Mouse (Mus musculus) cerebellum, postnatal 4 days (tissue): ENCODE data around the gene Fbxl20.
"Not testable (repeated sequence)": the region's sequence is repeated elsewhere in the genome, so short reads cannot be mapped to it uniquely, and the experiment has no call there.

Experiments
- DNase-seq, 2 experiments: peaks; one replicate each; pipeline ENCODE4 v3.0.0; 2022; ENCODE audit warnings: low spot score in 2 of 2, mixed read lengths in 1 of 2

The Fbxl20 gene

DNA sequence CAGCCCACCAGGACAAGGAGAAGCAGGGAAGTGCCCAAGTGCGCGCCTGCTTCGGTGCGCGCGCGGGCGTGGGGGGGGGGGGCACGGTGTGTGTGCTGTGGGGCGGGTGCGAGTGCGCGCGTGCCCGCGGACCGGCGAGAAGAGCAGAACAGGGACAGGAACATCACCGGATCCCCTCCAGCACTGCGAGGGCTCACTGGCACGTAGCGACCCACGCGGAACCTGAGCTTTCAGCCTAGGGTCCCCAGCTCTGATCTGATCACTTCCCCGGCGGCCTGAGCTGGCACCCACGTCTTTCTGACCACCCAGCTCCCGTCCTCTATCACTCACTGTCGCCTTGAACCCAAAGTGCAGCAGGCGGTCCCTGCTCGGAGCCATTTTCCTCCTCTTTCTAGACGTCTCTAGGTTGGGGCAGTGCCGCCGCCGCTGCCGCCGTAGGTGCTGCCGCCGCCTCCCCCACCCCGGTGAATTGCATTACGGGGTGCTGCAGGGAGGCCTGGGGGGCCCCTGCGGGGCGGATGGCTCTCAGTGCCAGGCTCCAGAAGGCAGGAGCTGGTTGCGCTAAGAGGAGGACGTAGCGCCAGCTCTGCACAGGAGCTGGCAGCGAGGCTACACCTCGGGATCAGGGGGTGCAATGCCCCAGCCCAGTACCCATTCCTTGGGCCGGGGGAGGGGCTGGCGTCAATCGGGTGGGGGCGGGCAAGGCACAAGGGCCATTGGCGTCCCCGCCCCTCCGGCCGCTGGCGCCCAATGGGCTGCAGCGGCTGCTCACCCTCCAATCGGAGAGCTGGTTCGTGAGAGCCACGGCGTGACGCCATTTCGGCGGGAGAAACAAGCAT, at the start of gene Fbxl20:
Gene Fbxl20, minus strand, starts transcription at position 618 of the 839 bp plus-strand sequence.
- DNase-seq, result peak; percentile 81 to 92

DNA sequence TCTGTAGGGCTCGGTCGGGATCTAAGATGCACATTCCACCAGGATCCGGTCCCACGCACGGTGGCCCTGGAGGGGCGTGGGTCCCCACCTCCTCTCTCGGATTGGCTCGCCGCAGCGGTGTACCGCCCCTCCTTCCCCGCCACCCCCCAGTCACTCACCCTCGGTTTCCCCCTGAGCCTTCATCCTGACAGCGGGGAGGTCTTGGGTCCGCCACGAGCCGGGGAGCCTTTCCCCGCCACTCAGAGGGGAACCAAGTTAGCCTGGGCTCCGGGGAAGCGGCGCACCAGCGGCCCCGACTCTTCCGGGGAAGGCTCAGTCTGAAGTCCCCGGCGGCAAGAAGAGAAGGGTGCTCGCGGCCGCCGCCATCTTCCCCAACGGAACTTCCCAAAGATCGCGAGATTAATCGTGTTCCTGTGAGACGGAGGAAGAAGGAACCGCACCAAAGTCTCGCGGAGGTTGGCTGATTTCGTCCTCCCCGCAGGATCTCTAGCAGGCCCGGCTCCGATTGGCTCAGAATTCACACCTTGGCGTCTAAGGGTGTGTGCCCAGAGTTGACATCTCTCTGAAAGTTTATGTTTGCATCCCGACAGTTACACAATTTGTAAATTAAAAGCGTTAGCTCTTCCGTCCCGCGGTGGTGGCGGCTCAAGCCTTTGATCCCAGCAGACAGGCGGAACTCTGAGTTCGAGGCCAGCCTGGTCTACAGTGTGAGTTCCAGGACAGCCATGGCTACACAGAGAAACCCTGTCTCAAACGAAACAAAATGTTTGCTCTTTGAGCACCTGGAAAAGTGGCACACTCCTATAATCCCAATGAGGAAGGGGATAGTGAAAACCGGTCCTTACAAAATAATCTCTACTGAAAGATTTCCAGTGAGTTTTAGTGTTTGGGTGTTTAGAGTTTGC, 43.0 kb upstream of the Fbxl20 start, which contains the start of gene Med1:
Gene Med1, minus strand, starts transcription at position 393 of the 905 bp plus-strand sequence.
- DNase-seq, result peak; percentile 68 to 85

DNA sequence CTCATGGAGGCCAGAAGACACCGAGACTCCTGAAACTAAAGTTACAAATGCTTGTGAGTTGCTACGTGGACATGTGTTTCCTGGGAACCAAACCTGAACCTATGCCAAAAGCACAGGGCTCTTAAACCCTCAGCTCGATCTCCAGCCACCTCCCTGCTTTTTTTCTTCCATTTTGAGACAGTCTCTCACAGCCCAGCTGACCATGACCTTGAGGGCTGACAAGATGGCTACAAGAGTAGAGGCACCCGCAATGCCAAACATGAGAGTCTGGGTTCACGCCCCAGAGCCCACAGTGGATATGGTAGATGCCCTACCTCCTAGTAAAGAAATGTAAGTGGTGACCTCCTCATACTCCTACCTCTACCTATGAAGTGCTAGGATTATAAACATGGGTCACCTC, 40.6 kb upstream of the Fbxl20 start:
- DNase-seq, result no peak

DNA sequence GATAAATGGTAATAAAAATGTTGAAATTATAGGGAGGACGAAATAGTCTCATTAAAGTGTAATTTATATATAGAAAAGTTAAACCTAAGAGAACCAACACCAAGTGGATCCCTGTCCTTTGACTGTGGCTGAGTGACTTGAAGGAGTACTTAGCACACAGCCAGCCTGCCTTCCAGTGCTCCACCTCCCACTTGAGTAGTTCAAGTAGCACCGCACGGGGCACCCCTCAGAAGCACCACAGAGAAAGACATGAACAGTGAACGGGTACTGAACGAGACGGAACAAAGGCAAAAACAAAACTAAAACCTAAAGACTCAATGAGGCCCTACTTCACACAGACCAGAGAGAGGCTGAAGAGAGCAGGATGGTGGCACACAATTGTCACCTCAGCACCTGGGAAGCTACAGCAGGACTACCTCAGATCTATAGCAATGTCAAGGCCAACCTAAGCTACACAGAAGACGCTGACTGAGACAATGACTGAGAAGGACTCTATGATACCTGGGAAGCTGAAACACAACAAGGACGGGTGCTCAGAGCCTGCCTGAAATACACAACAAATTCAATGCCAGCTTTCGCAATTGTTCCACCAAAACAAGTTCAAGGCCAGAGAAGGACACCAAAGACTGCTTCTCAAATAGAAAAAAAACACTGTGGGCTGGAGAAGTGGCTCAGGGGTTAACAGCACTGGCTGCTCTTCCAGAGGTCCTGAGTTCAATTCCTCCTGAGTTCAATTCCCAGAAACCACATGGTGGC, 37.6 kb upstream of the Fbxl20 start:
- no peak for DNase-seq

DNA sequence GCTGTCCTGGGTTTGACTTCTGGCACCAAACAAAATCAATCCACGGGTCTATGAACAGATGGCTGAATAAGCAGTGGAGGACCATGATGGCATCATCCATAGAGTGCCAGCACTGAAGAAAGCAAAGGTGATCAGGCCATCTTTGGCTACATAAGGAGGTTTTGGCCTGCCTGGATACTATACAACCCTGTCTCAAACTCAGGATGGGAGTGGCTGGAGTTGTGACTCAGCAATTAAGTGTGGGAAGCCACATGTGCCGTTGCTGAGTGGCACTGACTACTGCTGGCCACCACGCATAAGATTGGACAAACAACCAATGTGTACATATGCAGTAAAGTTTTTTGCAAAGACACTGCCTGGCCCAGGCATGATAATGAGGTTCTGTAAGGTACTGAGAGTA, 31.9 kb upstream of the Fbxl20 start:
- DNase-seq, result not testable (repeated sequence)

DNA sequence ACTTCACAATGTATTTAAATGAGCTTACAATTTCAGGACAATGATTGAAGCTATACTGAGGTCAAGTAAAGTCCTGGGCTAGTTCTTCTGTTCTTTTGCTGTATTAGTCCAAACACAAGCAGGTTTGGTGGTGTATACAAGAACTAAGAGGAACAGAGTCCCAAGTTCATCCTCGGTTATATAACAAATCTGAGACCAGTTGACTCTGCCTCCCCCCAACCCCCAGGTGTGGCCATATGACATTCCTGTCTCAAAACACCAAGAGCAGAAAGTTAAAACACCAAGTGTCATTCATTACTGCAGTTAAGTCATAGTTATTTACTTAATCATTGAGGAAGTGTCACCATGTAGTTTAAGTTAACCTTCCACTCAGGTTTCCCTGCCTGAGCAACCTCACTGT, 18.2 kb upstream of the Fbxl20 start:
- DNase-seq, result no peak

DNA sequence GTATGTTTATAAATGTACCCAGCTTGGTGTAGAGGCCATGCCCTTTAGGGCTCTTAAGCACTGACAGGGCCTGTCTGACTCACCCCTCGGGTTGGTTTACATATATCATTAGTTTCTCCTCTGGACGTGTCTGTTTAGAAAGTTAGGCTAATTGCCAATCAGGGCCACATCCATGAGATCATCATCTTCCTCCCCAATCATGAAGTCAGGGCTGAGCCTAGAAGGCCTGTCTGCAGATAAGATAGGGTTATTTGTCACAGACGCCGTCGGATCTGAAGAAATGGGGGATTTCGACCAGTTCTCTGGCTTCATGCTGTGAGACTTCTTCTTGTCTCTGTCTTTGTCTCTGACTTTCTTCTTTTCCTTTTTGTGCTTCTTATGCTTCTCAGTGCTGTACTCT, 4.9 kb upstream of the Fbxl20 start:
- DNase-seq, result no peak

DNA sequence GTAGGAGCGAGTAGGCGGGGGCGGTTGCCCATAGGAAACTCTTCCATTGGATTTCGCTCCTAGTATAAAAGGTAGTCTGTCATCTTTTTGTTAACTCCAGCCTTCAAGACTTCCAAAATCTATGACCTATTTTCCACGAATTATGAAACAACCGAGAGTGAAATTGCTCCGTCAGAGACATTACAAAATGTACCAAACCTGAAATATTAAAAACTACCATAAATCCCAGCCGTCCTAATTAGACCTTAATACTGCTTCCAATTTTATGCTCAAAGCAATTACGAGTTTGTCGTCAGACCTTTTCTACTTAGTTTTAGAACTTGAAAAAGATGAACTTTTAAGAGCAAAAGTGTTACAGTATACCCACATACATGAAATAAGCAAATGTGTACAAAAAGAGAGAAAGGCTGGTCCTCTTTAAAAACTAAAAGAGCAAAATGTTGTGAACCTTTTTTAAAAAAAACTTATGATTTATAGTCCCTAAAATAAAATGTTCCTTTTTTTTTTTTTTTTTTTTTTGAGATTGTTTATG, 488 bp upstream of the Fbxl20 start:
- DNase-seq, result no peak

DNA sequence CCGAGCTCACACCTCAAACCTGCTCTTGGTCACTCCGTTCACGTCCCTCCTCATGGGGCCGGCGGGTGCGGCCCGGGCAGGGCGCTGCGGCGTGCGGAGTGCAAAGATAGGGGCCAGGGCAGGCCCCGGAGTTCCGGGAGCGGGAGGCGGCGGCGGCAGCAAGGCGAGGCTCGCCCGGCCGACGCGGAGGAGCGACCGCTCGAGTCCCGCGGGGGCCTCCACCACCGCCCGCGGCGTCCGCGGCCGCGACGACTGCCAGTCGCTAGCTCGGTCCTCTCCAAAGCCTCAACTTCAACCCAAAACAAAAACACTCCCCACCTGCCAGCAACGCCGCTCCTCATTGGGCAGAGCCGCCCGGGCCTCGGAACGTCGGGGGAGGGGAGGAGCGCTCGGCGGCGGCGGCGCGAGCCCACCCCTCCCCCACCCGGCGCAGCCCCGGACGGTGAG, 876 bp downstream of the Fbxl20 start:
- DNase-seq, result peak; percentile 92 to 94

DNA sequence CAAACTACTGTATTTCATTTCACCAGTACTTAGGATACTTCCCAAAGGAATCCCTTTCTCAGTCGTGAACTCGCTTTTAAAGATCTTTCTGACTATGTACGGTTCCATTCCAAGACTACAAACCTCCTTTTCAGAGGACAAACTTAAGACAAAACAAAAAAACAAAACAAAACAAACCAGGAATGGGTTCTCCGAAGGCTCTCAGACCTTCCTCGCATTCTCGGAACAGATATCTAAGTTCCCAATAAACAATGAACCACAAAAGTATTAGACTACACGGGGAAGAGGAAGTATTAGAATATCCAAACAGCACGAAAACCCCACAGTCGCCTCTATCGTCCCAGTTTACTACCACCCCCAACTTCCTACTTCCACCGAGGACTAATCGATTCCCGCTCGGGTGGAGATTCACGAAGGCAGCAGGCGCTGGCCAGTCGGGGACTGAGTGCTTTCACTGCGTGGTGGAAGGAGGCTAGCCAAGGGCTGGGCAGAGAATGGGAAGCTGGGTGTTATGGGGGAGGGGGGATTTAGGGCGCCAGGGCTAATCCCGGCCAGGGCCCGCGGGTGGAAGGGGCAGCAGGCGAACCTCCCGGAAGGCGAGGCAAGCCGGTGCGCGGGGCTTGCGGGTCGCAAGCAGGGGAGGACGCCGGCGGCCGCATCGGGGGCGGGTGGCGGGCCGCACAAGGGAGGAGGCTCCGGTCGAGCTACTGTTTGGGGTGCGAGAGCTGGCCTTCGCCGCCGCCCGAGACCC, 1.5 kb downstream of the Fbxl20 start:
- DNase-seq, result no peak

DNA sequence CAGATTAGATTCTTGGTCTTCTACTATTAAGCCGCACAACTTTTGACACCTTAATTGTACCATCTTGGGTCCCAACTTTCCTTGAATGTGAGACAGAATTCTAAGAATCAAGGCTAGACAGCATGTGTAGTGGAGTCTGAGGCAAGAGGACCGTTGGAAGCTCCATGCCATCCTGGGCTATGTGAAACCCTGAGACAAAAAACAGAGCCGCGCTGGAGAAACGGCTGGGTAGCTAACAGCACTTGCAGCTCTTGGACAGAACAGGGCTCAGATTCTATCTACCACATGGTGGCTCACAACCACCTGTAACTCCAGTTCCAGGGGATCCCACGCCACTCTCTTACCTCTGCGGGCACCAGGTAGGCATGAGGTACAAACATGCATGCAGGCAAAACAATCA, 4.3 kb downstream of the Fbxl20 start:
- no peak for DNase-seq

DNA sequence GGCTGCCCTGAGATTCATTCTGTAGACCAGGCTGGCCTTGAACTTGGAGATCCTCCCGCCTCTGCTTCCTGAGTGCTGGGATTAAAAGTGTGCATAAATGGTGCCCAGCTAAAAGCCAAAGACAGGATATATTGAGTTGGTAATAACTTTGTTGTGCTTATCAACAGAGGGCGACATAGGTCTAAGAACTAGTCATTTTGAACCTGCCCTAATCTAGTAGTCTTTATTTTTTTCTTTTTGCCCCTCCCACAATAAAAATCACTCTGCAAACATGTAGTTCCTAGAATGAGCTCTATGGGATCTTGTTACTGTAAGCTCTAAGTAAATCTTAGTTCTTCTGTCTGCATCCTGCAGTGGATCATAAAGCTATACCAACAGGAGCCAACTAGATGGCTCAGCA, 7.7 kb downstream of the Fbxl20 start:
- DNase-seq, result no peak

DNA sequence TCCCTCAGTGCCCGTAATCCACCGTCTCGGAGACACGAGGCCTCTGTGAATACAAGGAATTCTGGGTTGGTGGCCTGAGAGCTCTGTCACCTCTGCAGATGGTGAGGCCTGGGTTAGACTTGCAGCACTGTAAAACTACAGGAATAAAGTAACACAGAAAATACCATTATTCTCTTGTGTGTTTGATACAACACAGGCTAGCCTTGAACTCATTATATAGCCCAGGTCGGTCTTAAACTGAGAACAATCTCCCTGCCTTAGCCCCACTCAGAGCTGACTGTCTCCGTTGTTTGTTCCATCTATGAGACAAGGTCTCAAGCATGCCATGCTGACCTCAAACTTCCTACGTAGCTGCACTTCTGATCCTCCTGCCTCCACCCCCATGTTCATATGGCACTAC, 11.3 kb downstream of the Fbxl20 start:
- no peak for DNase-seq

DNA sequence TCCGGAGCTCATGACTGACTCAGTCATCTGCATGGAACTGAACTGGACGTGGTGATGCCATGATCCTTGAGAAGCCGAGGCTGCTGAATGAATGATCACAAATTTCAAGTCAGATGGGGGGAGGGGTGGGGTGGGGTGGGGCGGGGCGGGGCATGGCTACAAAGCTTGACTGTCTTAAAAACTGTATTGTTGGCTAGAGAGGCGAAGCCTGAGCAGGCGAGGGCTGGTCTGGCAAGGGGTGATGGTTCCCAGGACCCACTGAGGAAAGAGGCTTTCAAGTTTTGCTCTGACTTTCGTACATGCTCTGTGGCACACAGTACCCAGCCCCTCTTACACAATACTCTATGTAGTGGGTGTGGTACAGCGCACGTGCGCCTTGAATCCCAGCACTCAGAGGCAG, 12.4 kb downstream of the Fbxl20 start:
- no peak for DNase-seq

DNA sequence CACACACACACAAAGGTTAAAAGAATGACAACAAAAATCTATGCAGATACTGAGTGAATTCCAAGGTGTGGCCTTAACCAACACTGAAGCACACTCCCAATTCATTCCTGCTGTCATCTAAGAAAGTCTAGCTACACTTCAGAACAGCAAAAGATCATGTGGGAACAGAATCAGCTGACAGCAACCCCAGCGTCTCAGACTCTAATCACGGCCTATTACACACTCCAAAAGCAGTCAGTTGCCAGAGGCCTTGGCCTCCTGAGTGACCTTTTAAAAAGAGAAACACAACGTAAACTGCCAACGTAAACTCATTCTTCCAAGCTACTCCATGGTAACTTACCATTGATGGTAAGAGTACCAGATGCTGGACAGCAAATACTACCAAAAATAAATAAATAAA, 15.3 kb downstream of the Fbxl20 start:
- no peak for DNase-seq

DNA sequence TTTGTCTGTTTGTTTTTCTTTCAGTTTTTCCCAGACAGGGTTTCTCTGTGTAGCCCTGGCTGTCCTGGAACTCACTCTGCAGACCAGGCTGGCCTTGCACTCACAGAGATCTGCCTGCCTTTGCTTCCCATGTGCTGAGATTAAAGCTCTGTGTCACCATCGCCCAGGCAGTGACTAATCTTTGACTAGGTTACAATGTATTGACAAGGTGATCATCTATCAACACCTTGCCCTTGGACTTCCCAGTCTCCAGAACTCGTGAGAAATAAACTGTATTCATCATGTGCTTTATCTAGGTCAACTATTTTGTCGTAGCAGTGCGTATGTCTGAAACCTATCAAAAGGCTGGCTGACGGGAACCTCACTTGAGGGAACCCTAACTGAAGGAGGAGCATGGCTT, 26.8 kb downstream of the Fbxl20 start:
- DNase-seq, result no peak

DNA sequence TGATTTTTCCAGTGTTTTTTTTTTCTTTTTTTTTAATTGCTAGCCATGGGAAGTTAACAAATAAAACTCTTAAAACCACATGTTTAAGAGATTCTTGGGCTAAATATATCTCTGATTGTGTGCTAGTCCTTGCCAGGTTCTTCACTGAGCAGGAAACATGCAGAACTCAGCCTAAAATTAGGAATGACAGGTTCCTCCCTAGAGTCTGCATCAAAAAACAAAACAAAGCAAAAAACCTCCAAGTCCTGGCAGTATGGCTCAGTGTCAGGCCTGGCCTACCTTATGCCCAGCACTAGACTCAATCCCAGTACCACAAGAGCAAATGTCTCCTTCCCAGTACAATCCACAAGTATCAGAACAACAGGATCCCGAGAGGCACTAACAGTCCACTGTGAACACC, 35.8 kb downstream of the Fbxl20 start:
- DNase-seq, result no peak

DNA sequence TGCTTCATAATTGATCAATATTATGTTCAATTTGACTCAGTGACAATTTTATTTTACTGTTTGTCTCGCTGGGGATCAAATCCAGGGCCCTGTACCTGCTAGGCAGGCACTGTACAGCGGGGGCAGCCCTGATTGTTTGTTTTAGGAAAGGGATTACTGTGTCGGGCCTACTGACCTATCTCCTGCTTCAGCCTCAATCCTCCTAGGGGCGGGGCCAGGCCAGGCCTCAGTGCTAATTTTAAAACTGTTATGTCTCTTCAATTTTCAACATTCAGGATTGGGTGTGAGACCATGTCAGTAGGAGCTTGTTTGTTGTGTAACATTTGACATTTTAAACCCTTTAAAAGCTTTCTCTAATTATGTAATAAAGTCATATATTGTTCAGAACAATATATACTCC, 36.7 kb downstream of the Fbxl20 start:
- DNase-seq, result no peak

DNA sequence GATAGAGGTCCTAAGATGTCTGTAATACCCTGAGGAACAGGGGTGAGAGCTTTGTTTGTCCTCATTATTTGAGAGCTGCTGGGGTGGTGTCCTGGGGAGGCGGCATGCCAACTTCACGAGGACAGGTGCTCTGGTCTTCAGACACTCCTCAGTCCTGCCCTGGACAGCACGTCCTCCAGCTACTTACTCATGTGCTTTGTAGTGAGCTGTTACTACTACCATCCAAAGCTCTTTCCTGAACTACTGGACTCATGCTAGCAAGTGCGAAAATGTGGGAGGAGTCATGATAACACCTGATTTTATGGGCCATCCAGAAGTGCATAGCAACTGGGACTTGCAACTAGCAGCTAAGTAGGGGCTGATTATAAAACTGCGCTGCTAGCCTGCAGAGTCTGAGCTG, 40.5 kb downstream of the Fbxl20 start:
- no peak for DNase-seq

DNA sequence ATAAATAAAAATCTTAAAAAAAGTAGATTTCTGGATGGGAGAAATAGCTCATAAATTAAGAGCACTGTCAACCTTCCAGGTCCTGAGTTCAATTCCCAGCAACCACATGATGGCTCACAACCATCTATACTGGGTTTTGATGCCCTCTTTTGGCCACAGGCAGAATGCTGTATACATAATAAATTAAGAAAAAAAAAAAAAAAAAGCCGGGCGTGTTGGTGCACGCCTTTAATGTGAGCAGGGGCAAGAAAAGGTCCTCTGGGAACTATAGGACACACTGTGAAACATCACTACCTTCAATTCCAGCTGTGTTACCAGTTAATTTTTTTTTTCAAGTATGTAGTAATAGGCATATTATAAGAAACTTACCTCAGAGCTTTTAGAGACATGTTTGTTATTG, 48.9 kb downstream of the Fbxl20 start:
- DNase-seq, result no peak

DNA sequence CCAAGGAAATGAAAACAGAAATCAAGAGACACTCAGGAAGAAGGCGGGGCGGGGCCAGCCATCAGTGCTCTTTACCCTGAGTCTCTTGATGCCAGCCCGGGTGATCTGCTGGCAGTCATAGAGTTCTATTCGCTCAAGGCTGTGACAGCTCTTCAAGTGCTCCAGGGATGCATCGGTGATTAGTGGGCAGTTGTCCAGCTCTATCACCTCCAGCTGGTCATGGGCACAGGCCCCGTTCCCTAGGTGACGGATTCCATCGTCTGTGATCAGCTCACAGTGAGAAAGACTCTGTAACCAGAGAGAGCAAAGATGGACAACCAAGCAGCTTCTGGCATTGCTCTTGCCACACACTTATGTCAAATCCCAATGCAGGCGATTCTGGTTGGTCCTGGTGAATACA, 59.6 kb downstream of the Fbxl20 start:
- DNase-seq, result no peak
